ENCODE assay signal across 9 mouse cellular contexts in genomic region chr12:109459481-109460401, GRCm38 (mm10). TPM values are rescaled to one million over a fixed set of nuclear protein-coding genes. Genes with fewer than 3 reads are reported as not detected.
DNase-seq lines count a peak whose midpoint lies in the region; ATAC-seq lines count a peak whose summit lies in the region.
"Had no signal": no experiment of that assay in that cellular context is flagged by ENCODE, and none has a peak within 500 bp of the region (broad histone marks: within the 10 kb centered on the region; RNA-seq: fewer than 3 reads in every experiment).

No protein-coding gene starts in this region.

- no peak for DNase-seq in heart, postnatal 14 days
- no peak for DNase-seq in frontal cortex, adult 2 months (ENCODE audit: extremely low spot score in 1 of 2, low spot score in 1 of 2)
- DNase-seq in c-Kit-positive CD71-positive TER-119-positive erythroid progenitor cells, embryonic 14.5 days (ENCODE audit: low spot score) = no peak
- no peak for DNase-seq in spleen, postnatal 4 days (ENCODE audit: low spot score in 2 of 2)

- WGBS in heart, embryonic 12.5 days = 27% methylated on average over 49 of the region's 49 CpGs
- 30% methylated on average over 49 of the region's 49 CpGs for WGBS in embryonic facial prominence, embryonic 12.5 days
- WGBS in intestine, embryonic 16.5 days = 45% methylated on average over 49 of the region's 49 CpGs
- WGBS in neural tube, embryonic 14.5 days = 30% methylated on average over 49 of the region's 49 CpGs

- no peaks in the 10 kb centered on the region for H3K36me3 ChIP-seq in heart, embryonic 12.5 days
- H3K36me3 ChIP-seq in embryonic facial prominence, embryonic 12.5 days = 0 out of 2 replicates have a peak, but pooled peaks cover 4% of the 10 kb centered on the region
- H3K36me3 ChIP-seq in intestine, embryonic 16.5 days (ENCODE audit: control insufficient read depth, insufficient read depth, low read length) = no peaks in the 10 kb centered on the region
- no peaks in the 10 kb centered on the region for H3K36me3 ChIP-seq in neural tube, embryonic 14.5 days (ENCODE audit: control insufficient read depth, insufficient read depth, low read length)

- intact Hi-C loops in heart, postnatal 14 days (cut with DNase I) = no loop called here

- H3K9ac ChIP-seq in heart, embryonic 12.5 days = 0 out of 2 replicates have a peak overlapping the region, but pooled peaks have one; percentile 32
- no peak overlapping the region for H3K9ac ChIP-seq in embryonic facial prominence, embryonic 12.5 days
- peak overlapping the region; percentile 33 for H3K9ac ChIP-seq in intestine, embryonic 16.5 days (ENCODE audit: low read depth, low read length)
- no peak overlapping the region for H3K9ac ChIP-seq in neural tube, embryonic 14.5 days (replicated peaks; ENCODE audit: low read depth, low read length)

- H3K4me3 ChIP-seq in heart, embryonic 12.5 days = peak overlapping the region; percentile 34
- peak overlapping the region; percentile 11; the same call in 1 of the 2 replicates for H3K4me3 ChIP-seq in embryonic facial prominence, embryonic 12.5 days
- peak overlapping the region; percentile 19; the same call in 1 of the 2 replicates for H3K4me3 ChIP-seq in intestine, embryonic 16.5 days (ENCODE audit: low read length)
- H3K4me3 ChIP-seq in neural tube, embryonic 14.5 days (ENCODE audit: low read depth, low read length) = no peak overlapping the region

- H3K4me1 ChIP-seq in heart, embryonic 12.5 days (replicated peaks) = peaks cover 16% of the 10 kb centered on the region
- H3K4me1 ChIP-seq in embryonic facial prominence, embryonic 12.5 days = peaks cover 47% of the 10 kb centered on the region
- H3K4me1 ChIP-seq in intestine, embryonic 16.5 days (ENCODE audit: control insufficient read depth, insufficient read depth, low read length) = peaks cover 15% of the 10 kb centered on the region
- H3K4me1 ChIP-seq in neural tube, embryonic 14.5 days (ENCODE audit: control insufficient read depth, insufficient read depth, low read length) = peaks cover 29% of the 10 kb centered on the region; the same call in 1 of the 2 replicates

- peak overlapping the region; percentile 65 for H3K4me2 ChIP-seq in heart, embryonic 12.5 days
- H3K4me2 ChIP-seq in embryonic facial prominence, embryonic 12.5 days (replicated peaks) = peak overlapping the region; percentile 38
- H3K4me2 ChIP-seq in intestine, embryonic 16.5 days (ENCODE audit: low read depth, low read length) = peak overlapping the region; percentile 19
- peak overlapping the region; percentile 34 for H3K4me2 ChIP-seq in neural tube, embryonic 14.5 days (ENCODE audit: low read depth, low read length)

- no peak for ATAC-seq in heart, embryonic 12.5 days (ENCODE audit: insufficient number of reproducible peaks, low FRiP score)
- no peak for ATAC-seq in embryonic facial prominence, embryonic 12.5 days (ENCODE audit: insufficient number of reproducible peaks, insufficient read depth, low FRiP score, low TSS enrichment)
- ATAC-seq in intestine, embryonic 16.5 days = no peak
- ATAC-seq in neural tube, embryonic 14.5 days (ENCODE audit: low read depth) = peak; percentile 33; the same call in 1 of the 2 replicates

- H3K27me3 ChIP-seq in heart, embryonic 12.5 days (replicated peaks) = peaks cover 89% of the 10 kb centered on the region
- peaks cover 43% of the 10 kb centered on the region for H3K27me3 ChIP-seq in embryonic facial prominence, embryonic 12.5 days
- peaks cover 9% of the 10 kb centered on the region; the same call in 1 of the 2 replicates for H3K27me3 ChIP-seq in intestine, embryonic 16.5 days (replicated peaks; ENCODE audit: control insufficient read depth, insufficient read depth, low read length)
- H3K27me3 ChIP-seq in neural tube, embryonic 14.5 days (ENCODE audit: control insufficient read depth, insufficient read depth, low read length) = peaks cover 4% of the 10 kb centered on the region; the same call in 1 of the 2 replicates

- H3K27ac ChIP-seq in heart, embryonic 12.5 days (ENCODE audit: poor library complexity, severe bottlenecking) = no peak overlapping the region
- peak overlapping the region; percentile 47; the same call in 1 of the 2 replicates for H3K27ac ChIP-seq in embryonic facial prominence, embryonic 12.5 days
- no peak overlapping the region for H3K27ac ChIP-seq in intestine, embryonic 16.5 days (ENCODE audit: low read length)
- H3K27ac ChIP-seq in neural tube, embryonic 14.5 days (ENCODE audit: low read depth, low read length) = no peak overlapping the region

- H3K9me3 ChIP-seq in heart, embryonic 12.5 days (replicated peaks) = no peaks in the 10 kb centered on the region
- H3K9me3 ChIP-seq in embryonic facial prominence, embryonic 12.5 days = no peaks in the 10 kb centered on the region
- H3K9me3 ChIP-seq in intestine, embryonic 16.5 days (ENCODE audit: control insufficient read depth, low read length) = no peaks in the 10 kb centered on the region
- no peaks in the 10 kb centered on the region for H3K9me3 ChIP-seq in neural tube, embryonic 14.5 days (ENCODE audit: control insufficient read depth, low read length)

RNA-seq across cellular contexts. Expression of gene Dlk1, which starts 7.1 kb away (rescaled TPM):
- polyA plus RNA-seq in heart, embryonic 12.5 days (2016; fragmentation: Nextera tagmentation; extraction: Ambion mirVana) = 61.1 and 69.0 TPM in 2 replicates
- 1 to 10 TPM; 2.7 to 3.1 TPM for total RNA-seq in heart, postnatal 14 days (2021)
- polyA plus RNA-seq in embryonic facial prominence, embryonic 12.5 days (2016; fragmentation: Nextera tagmentation; extraction: Ambion mirVana) = 316 and 347 TPM in 2 replicates
- polyA plus RNA-seq in intestine, embryonic 16.5 days (2015; fragmentation: Nextera tagmentation; extraction: Ambion mirVana) = 325 and 385 TPM in 2 replicates
- 46.9 and 55.7 TPM in 2 replicates for polyA plus RNA-seq in neural tube, embryonic 14.5 days (2014; fragmentation: Nextera tagmentation; extraction: Ambion mirVana)
- 2.9 and 3.1 TPM in 2 replicates for polyA plus RNA-seq in frontal cortex, adult 2 months (2012; rRNA removed)
- total RNA-seq: neutrophil, adult 5-6 weeks had no signal

Comparison
In these comparisons a context has a peak if more than half of its experiments do, and no peak if none do; other contexts are left out.
1. H3K9ac ChIP-seq: peak in heart, embryonic 12.5 days (single experiment) and intestine, embryonic 16.5 days (single experiment); none in embryonic facial prominence, embryonic 12.5 days (single experiment) and neural tube, embryonic 14.5 days (single experiment).
2. RNA of gene Dlk1, which starts 7.1 kb away (polyA plus RNA-seq): 325 to 385 TPM in intestine, embryonic 16.5 days, 316 to 347 TPM in embryonic facial prominence, embryonic 12.5 days, 61.1 to 69.0 TPM in heart, embryonic 12.5 days and 46.9 to 55.7 TPM in neural tube, embryonic 14.5 days; 2.9 to 3.1 TPM in frontal cortex, adult 2 months; every median in the first group is over 10 times any median in the second.
3. Peak in every context shown above with its lines, with median percentiles within 50 percentile points of each other: H3K4me2 ChIP-seq.